Mouse (Mus musculus): ENCODE measurements around the gene Gm42878.

Gm42878 gene

GRCm38 (mm10) chr5:121474610-121475009 is 70.7 kb downstream of the Gm42878 start:
- ChIA-PET CTCF (interaction anchor here in 2 of 4 experiments (0.6 to 1.4 kb wide), 5 partner anchors 18 to 158 kb away, joined by 3 to 4 read pairs (median 3); no protein-coding TSS in a partner anchor), POLR2A (interaction anchor here in 2 of 4 experiments (0.9 to 4.8 kb wide), 9 partner anchors 12 to 83 kb away, joined by 3 to 46 read pairs (median 3); partner anchors contain the start of genes Adam1b (in 1 of the 2), Erp29 (in 1 of the 2), Naa25 (in 1 of the 2) and Tmem116 (in 1 of the 2))

- CTCF ChIA-PET, result interaction anchor here in 3 of 4 experiments (0.5 to 1.4 kb wide), 9 partner anchors 9 to 792 kb away, joined by 3 to 6 read pairs (median 4); no protein-coding TSS in a partner anchor
- POLR2A ChIA-PET, result interaction anchor here in 3 of 4 experiments (0.6 to 4.8 kb wide), 32 partner anchors 9 to 364 kb away, joined by 3 to 46 read pairs (median 4); partner anchors contain the start of genes Naa25 (in 3 of the 3), Erp29 (in 2 of the 3), Tmem116 (in 2 of the 3) and Acad12 (in 1 of the 3)
These were observed 72.9 kb downstream of the Gm42878 start for GRCm38 (mm10) chr5:121472411-121472810.

GRCm38 (mm10) chr5:121469566-121469965 is 75.7 kb downstream of the Gm42878 start:
- ChIA-PET CTCF (no interaction called here), POLR2A (interaction anchor here in 2 of 4 experiments (0.6 to 1.9 kb wide), 5 partner anchors 8 to 258 kb away, joined by 3 to 5 read pairs (median 5); partner anchors contain the start of gene Naa25 (in 1 of the 2))

Measured in embryonic stem cell, embryonic (primary cell).